In genomic region chr1:155812581-155813499, GRCm38 (mm10) we compare ENCODE assay signal across 8 mouse cellular contexts. TPM values are rescaled to one million over a fixed set of nuclear protein-coding genes. Genes with fewer than 3 reads are reported as not detected.
DNase-seq lines count a peak whose midpoint lies in the region; ATAC-seq and TF ChIP-seq lines count a peak whose summit lies in the region.

Qsox1 (minus strand) TSS chr1:155812889.

- TF ChIP-seq POLR2A in heart, adult 2 months (IDR thresholded peaks at IDR 0.05; ENCODE audit: insufficient read depth, low read depth, low read length) = peak; percentile 92

- no peaks in the 10 kb centered on the region for H3K36me3 ChIP-seq in embryonic facial prominence, embryonic 13.5 days
- H3K36me3 ChIP-seq in heart, adult 2 months (ENCODE audit: control insufficient read depth, insufficient read depth, low read length) = no peaks in the 10 kb centered on the region; the same call in 1 of the 2 replicates
- H3K36me3 ChIP-seq in limb, embryonic 13.5 days = no peaks in the 10 kb centered on the region
- no peaks in the 10 kb centered on the region for H3K36me3 ChIP-seq in midbrain, embryonic 16.5 days (ENCODE audit: control insufficient read depth, insufficient read depth, low read length)

- under 1% methylated on average over 67 of the region's 67 CpGs for WGBS in embryonic facial prominence, embryonic 13.5 days
- under 1% methylated on average over 67 of the region's 67 CpGs for WGBS in heart, adult 2 months
- WGBS in limb, embryonic 13.5 days = under 1% methylated on average over 67 of the region's 67 CpGs
- under 1% methylated on average over 63 of the region's 67 CpGs for WGBS in midbrain, embryonic 16.5 days

- H3K27ac ChIP-seq in embryonic facial prominence, embryonic 13.5 days = peak within 1 kb of the TSS; percentile 66; the same call in 1 of the 2 replicates
- peak within 1 kb of the TSS; percentile 80 for H3K27ac ChIP-seq in heart, adult 2 months
- peak within 1 kb of the TSS; percentile 44; the same call in 1 of the 2 replicates for H3K27ac ChIP-seq in limb, embryonic 13.5 days
- H3K27ac ChIP-seq in midbrain, embryonic 16.5 days (ENCODE audit: low read length) = peak within 1 kb of the TSS; percentile 37; the same call in 1 of the 2 replicates

- intact Hi-C loops in heart, adult 2 months (cut with DNase I) = loop anchor here (5.0 to 10.0 kb wide), 2 partner anchors 159 to 222 kb away; partner anchors contain the start of genes Cep350, Tor1aip1 and Tor1aip2

- peak; percentile 91 for DNase-seq in 3134 (ENCODE audit: extremely low read depth, insufficient read length, low spot score)
- DNase-seq in adrenal gland, postnatal 36 days = peak; percentile 89 to 92
- peak; percentile 91 to 92 for DNase-seq in heart, adult 2 months
- peak; percentile 77 to 86 for DNase-seq in kidney, adult 8-10 months
- peak; percentile 83 to 91 for DNase-seq in spleen, postnatal 10 days (ENCODE audit: low spot score in 2 of 2)

- TF ChIP-seq CTCF in heart, adult 2 months (IDR thresholded peaks at IDR 0.05) = no peak

- TF ChIP-seq EP300 in heart, adult 2 months (IDR thresholded peaks at IDR 0.05; ENCODE audit: insufficient read depth, low read depth, low read length) = 0 out of 2 replicates have a peak, but pooled peaks have one; percentile 16

- no peaks in the 10 kb centered on the region for H3K79me2 ChIP-seq in heart, adult 2 months (replicated peaks; ENCODE audit: control insufficient read depth, insufficient read depth, low read length)

- H3K4me1 ChIP-seq in embryonic facial prominence, embryonic 13.5 days = peaks cover 20% of the 10 kb centered on the region
- peaks cover 7% of the 10 kb centered on the region for H3K4me1 ChIP-seq in heart, adult 2 months (ENCODE audit: control insufficient read depth, insufficient read depth, low read length)
- H3K4me1 ChIP-seq in limb, embryonic 13.5 days = peaks cover 30% of the 10 kb centered on the region
- H3K4me1 ChIP-seq in midbrain, embryonic 16.5 days (ENCODE audit: control insufficient read depth, insufficient read depth, low read length) = peaks cover 10% of the 10 kb centered on the region

- H3K9ac ChIP-seq in embryonic facial prominence, embryonic 13.5 days = peak within 1 kb of the TSS; percentile 81
- H3K9ac ChIP-seq in heart, adult 2 months (ENCODE audit: low read depth, low read length) = peak within 1 kb of the TSS; percentile 91
- H3K9ac ChIP-seq in limb, embryonic 13.5 days = peak within 1 kb of the TSS; percentile 77
- peak within 1 kb of the TSS; percentile 77 for H3K9ac ChIP-seq in midbrain, embryonic 16.5 days (ENCODE audit: low read depth, low read length)

- ATAC-seq in embryonic facial prominence, embryonic 13.5 days (ENCODE audit: insufficient number of reproducible peaks, insufficient read depth, low FRiP score, low TSS enrichment, low read depth) = peak; percentile 91
- peak; percentile 94 for ATAC-seq in limb, embryonic 13.5 days (ENCODE audit: low FRiP score, low read depth)
- ATAC-seq in midbrain, embryonic 16.5 days = peak; percentile 96

- H3K9me3 ChIP-seq in embryonic facial prominence, embryonic 13.5 days = no peaks in the 10 kb centered on the region
- no peaks in the 10 kb centered on the region for H3K9me3 ChIP-seq in limb, embryonic 13.5 days
- no peaks in the 10 kb centered on the region for H3K9me3 ChIP-seq in midbrain, embryonic 16.5 days (replicated peaks; ENCODE audit: control insufficient read depth, low read length, poor library complexity, severe bottlenecking)

- no peaks in the 10 kb centered on the region for H3K27me3 ChIP-seq in embryonic facial prominence, embryonic 13.5 days
- no peaks in the 10 kb centered on the region for H3K27me3 ChIP-seq in heart, adult 2 months (ENCODE audit: control insufficient read depth, insufficient read depth, low read length)
- no peaks in the 10 kb centered on the region for H3K27me3 ChIP-seq in limb, embryonic 13.5 days
- H3K27me3 ChIP-seq in midbrain, embryonic 16.5 days (ENCODE audit: control insufficient read depth, insufficient read depth, low read depth, low read length) = no peaks in the 10 kb centered on the region; the same call in 1 of the 2 replicates

- H3K4me3 ChIP-seq in embryonic facial prominence, embryonic 13.5 days = peak within 1 kb of the TSS; percentile 86
- H3K4me3 ChIP-seq in heart, adult 2 months = peak within 1 kb of the TSS; percentile 92
- peak within 1 kb of the TSS; percentile 87 for H3K4me3 ChIP-seq in limb, embryonic 13.5 days
- H3K4me3 ChIP-seq in midbrain, embryonic 16.5 days (ENCODE audit: low read depth, low read length) = peak within 1 kb of the TSS; percentile 82

- peak within 1 kb of the TSS; percentile 76 for H3K4me2 ChIP-seq in embryonic facial prominence, embryonic 13.5 days
- H3K4me2 ChIP-seq in limb, embryonic 13.5 days (replicated peaks) = peak within 1 kb of the TSS; percentile 78
- peak within 1 kb of the TSS; percentile 71 for H3K4me2 ChIP-seq in midbrain, embryonic 16.5 days (ENCODE audit: low read length)

RNA-seq across cellular contexts. Expression of gene Qsox1, which starts in this region (rescaled TPM):
- total RNA-seq in adrenal gland, postnatal 36 days (2021) = 10 to 100 TPM; 55.1 to 60.9 TPM
- 26.6 and 27.9 TPM in 2 replicates for polyA plus RNA-seq in embryonic facial prominence, embryonic 13.5 days (2015; fragmentation: Nextera tagmentation; extraction: Ambion mirVana)
- 10 to 100 TPM; 33.3 to 35.9 TPM for total RNA-seq in heart, adult 2 months (2021)
- polyA plus RNA-seq in heart, adult 2 months (2012; rRNA removed) = 45.7 and 48.6 TPM in 2 replicates
- polyA plus RNA-seq in limb, embryonic 13.5 days (2015; fragmentation: Nextera tagmentation; extraction: Ambion mirVana) = 37.3 and 37.6 TPM in 2 replicates
- polyA plus RNA-seq in midbrain, embryonic 16.5 days (2015; fragmentation: Nextera tagmentation; extraction: Ambion mirVana) = 18.0 and 18.9 TPM in 2 replicates

Comparison
In these comparisons a context has a peak if more than half of its experiments do, and no peak if none do; other contexts are left out.
1. Peak in every context shown above with its lines: DNase-seq, ATAC-seq, H3K4me3 ChIP-seq and H3K27ac ChIP-seq.